Mouse (Mus musculus) CH12.LX (cell line): ENCODE results near the gene St5. TPM values are rescaled to one million over a fixed set of nuclear protein-coding genes. Genes with fewer than 3 reads are reported as not detected.

Source experiments
- DNase-seq: peaks from one replicate; pipeline ENCODE4 v3.0.0-alpha.2; 2013; ENCODE audit errors: extremely low read depth
- H3K27ac ChIP-seq: 2 replicates; pipeline ENCODE4 v1.5.1; 2012; ENCODE audit warnings: low read depth, mild to moderate bottlenecking, control low read depth, moderate library complexity; ENCODE audit not compliant: insufficient read depth
- H3K27me3 ChIP-seq: replicated peaks from 2 replicates; pipeline ENCODE3; 2012; ENCODE audit warnings: inconsistent platforms
- H3K36me3 ChIP-seq, 2 experiments: replicated peaks in 1 of 2; 2 replicates each; pipeline versions ENCODE3 to v1.6.1; 2012; ENCODE audit warnings: inconsistent platforms in 1 of 2, low read length in 1 of 2, mild to moderate bottlenecking in 1 of 2, mixed read lengths in 1 of 2, moderate library complexity in 1 of 2; ENCODE audit not compliant: control insufficient read depth in 1 of 2, insufficient read depth in 1 of 2
- H3K4me1 ChIP-seq, 2 experiments: 2 replicates each; pipeline ENCODE4 v1.6.1; 2012; ENCODE audit warnings: inconsistent platforms in 1 of 2, moderate library complexity in 1 of 2; ENCODE audit not compliant: insufficient read depth in 2 of 2, control insufficient read depth in 1 of 2
- H3K4me2 ChIP-seq: 2 replicates; pipeline ENCODE4 v1.6.1; 2012; ENCODE audit warnings: low read depth, mild to moderate bottlenecking, control low read depth; ENCODE audit not compliant: poor library complexity, insufficient read depth, severe bottlenecking
- H3K4me3 ChIP-seq, 3 experiments: fragments of 150-350 bp in 1 of 3; sonication (generic) in 1 of 3; replicated peaks in 1 of 3; 2 replicates each; pipeline versions ENCODE3 to v1.5.1; 2011 to 2012; ENCODE audit warnings: low read depth in 2 of 3, low read length in 2 of 3, mild to moderate bottlenecking in 2 of 3, moderate library complexity in 2 of 3, control low read depth in 1 of 3, improper control_type of control experiment in 1 of 3, inconsistent platforms in 1 of 3, mixed read lengths in 1 of 3; ENCODE audit not compliant: poor library complexity in 1 of 3
- H3K79me2 ChIP-seq: replicated peaks from 2 replicates; pipeline ENCODE4 v1.6.1; 2012; ENCODE audit warnings: mild to moderate bottlenecking, moderate library complexity; ENCODE audit not compliant: control insufficient read depth, poor library complexity, insufficient read depth, severe bottlenecking; ENCODE audit errors: extremely low read depth
- H3K9ac ChIP-seq: 2 replicates; pipeline ENCODE4 v1.6.1; 2012; ENCODE audit warnings: low read depth, mild to moderate bottlenecking, control low read depth, moderate library complexity; ENCODE audit not compliant: insufficient read depth
- H3K9me3 ChIP-seq: replicated peaks from 2 replicates; pipeline ENCODE3; 2012; ENCODE audit warnings: low read length, inconsistent platforms, mixed read lengths
- BHLHE40 ChIP-seq: IDR thresholded peaks from 2 replicates; pipeline ENCODE4 v1.6.1; 2011; ENCODE audit warnings: mild to moderate bottlenecking, low read depth, low read length, improper control_type of control experiment
- CHD2 ChIP-seq: IDR thresholded peaks from 2 replicates; pipeline ENCODE4 v1.6.1; 2011; ENCODE audit warnings: low read length, improper control_type of control experiment
- CTCF ChIP-seq, 2 experiments: IDR thresholded peaks in 1 of 2; conservative IDR thresholded peaks in 1 of 2; 2 replicates each; pipeline ENCODE4 v1.5.1; 2011 to 2012; ENCODE audit warnings: low read depth in 2 of 2, low read length in 2 of 2, improper control_type of control experiment in 1 of 2, inconsistent platforms in 1 of 2, mild to moderate bottlenecking in 1 of 2, moderate library complexity in 1 of 2
- EP300 ChIP-seq: IDR thresholded peaks from 2 replicates; pipeline ENCODE4 v1.6.1; 2011; ENCODE audit warnings: low read length, improper control_type of control experiment
- HCFC1 ChIP-seq: IDR thresholded peaks from 2 replicates; pipeline ENCODE4 v1.6.1; 2012; ENCODE audit warnings: low read depth, mild to moderate bottlenecking, inconsistent platforms, low read length, improper control_type of control experiment
- IRF4 ChIP-seq: IDR thresholded peaks from 2 replicates; pipeline ENCODE4 v1.6.1; 2014; ENCODE audit warnings: low read depth, mild to moderate bottlenecking, inconsistent platforms, low read length, improper control_type of control experiment
- JUN ChIP-seq: IDR thresholded peaks from 2 replicates; pipeline ENCODE4 v1.6.1; 2011; ENCODE audit warnings: low read depth, mild to moderate bottlenecking, low read length, improper control_type of control experiment, moderate library complexity; ENCODE audit not compliant: insufficient read depth
- MAFK ChIP-seq: IDR thresholded peaks from 2 replicates; pipeline ENCODE4 v1.6.1; 2011; ENCODE audit warnings: low read length, improper control_type of control experiment; ENCODE audit not compliant: insufficient replicate concordance
- MAX ChIP-seq: IDR thresholded peaks from 2 replicates; pipeline ENCODE4 v1.6.1; 2011; ENCODE audit warnings: low read length, improper control_type of control experiment
- MAZ ChIP-seq: IDR thresholded peaks from 2 replicates; pipeline ENCODE4 v1.6.1; 2012; ENCODE audit warnings: low read depth, mild to moderate bottlenecking, inconsistent platforms, low read length, improper control_type of control experiment, moderate library complexity
- MYC ChIP-seq: IDR thresholded peaks from 2 replicates; pipeline ENCODE4 v1.6.1; 2011; ENCODE audit warnings: low read depth, mild to moderate bottlenecking, improper control_type of control experiment, low read length
- NELFE ChIP-seq: IDR thresholded peaks from 2 replicates; pipeline ENCODE4 v1.6.1; 2011; ENCODE audit warnings: low read depth, low read length, improper control_type of control experiment
- PAX5 ChIP-seq: IDR thresholded peaks from 2 replicates; pipeline ENCODE4 v1.6.1; 2012; ENCODE audit warnings: low read length, inconsistent platforms, mixed read lengths
- POLR2A ChIP-seq: IDR thresholded peaks from 2 replicates; pipeline ENCODE4 v1.6.1; 2011; ENCODE audit warnings: low read depth, mild to moderate bottlenecking, improper control_type of control experiment, low read length
- POLR2AphosphoS2 ChIP-seq: IDR thresholded peaks from 2 replicates; pipeline ENCODE4 v1.6.1; 2011; ENCODE audit warnings: low read depth, low read length, improper control_type of control experiment
- RAD21 ChIP-seq: IDR thresholded peaks from 2 replicates; pipeline ENCODE4 v1.6.1; 2011; ENCODE audit warnings: low read depth, mild to moderate bottlenecking, low read length, improper control_type of control experiment, moderate library complexity
- RCOR1 ChIP-seq: conservative IDR thresholded peaks from 2 replicates; pipeline ENCODE4 v1.6.1; 2012; ENCODE audit warnings: low read depth, mild to moderate bottlenecking, inconsistent platforms, low read length, improper control_type of control experiment
- SMC3 ChIP-seq: IDR thresholded peaks from 2 replicates; pipeline ENCODE4 v1.6.1; 2011; ENCODE audit warnings: low read depth, low read length, improper control_type of control experiment
- TCF12 ChIP-seq: IDR thresholded peaks from 2 replicates; pipeline ENCODE4 v1.6.1; 2014; ENCODE audit warnings: low read depth, mild to moderate bottlenecking, inconsistent platforms, low read length, improper control_type of control experiment
- UBTF ChIP-seq: IDR thresholded peaks from 2 replicates; pipeline ENCODE4 v1.6.1; 2012; ENCODE audit warnings: low read depth, mild to moderate bottlenecking, inconsistent platforms, low read length, improper control_type of control experiment, moderate library complexity
- USF1 ChIP-seq: IDR thresholded peaks from 2 replicates; pipeline ENCODE4 v1.6.1; 2014; ENCODE audit warnings: low read depth, mild to moderate bottlenecking, inconsistent platforms, low read length, improper control_type of control experiment
- USF2 ChIP-seq: conservative IDR thresholded peaks from 2 replicates; pipeline ENCODE4 v1.6.1; 2011; ENCODE audit warnings: low read depth, low read length, improper control_type of control experiment
- ZC3H11A ChIP-seq: IDR thresholded peaks from 2 replicates; pipeline ENCODE4 v1.6.1; 2012; ENCODE audit warnings: low read depth, mild to moderate bottlenecking, inconsistent platforms, low read length, improper control_type of control experiment
- ZMIZ1 ChIP-seq: IDR thresholded peaks from 2 replicates; pipeline ENCODE4 v1.6.1; 2012; ENCODE audit warnings: low read depth, mild to moderate bottlenecking, inconsistent platforms, low read length, improper control_type of control experiment
- dilution Hi-C: fragments of 300-500 bp; cut with MboI; formaldehyde crosslinking; loops from 2 replicates; pipeline ENCODE4 v1.14.3; 2020; ENCODE audit warnings: low sequenced_read_pairs; ENCODE audit not compliant: extremely low pct_unique_long_range_greater_than_20kb, extremely low pct_ligation_motif_present
- in situ Hi-C: fragments of 300-500 bp; cut with MboI; formaldehyde crosslinking; loops from 3 replicates; pipeline ENCODE4 v1.14.3; 2019; ENCODE audit warnings: low sequenced_read_pairs, low pct_ligation_motif_present, low pct_unique_long_range_greater_than_20kb, mixed read lengths
- polyA plus RNA-seq: library from polyadenylated mRNA; unstranded; fragments of >175 nt; gene quantifications from 2 replicates; pipeline ENCODE4 v1.2.1, GENCODE M21; 2012; ENCODE audit warnings: low read depth; ENCODE audit not compliant: insufficient read length
- total RNA-seq, 2 experiments: library from RNA; depleted of rRNA; stranded (reverse); fragments of 300-350 nt in 1 of 2; fragments of >200 nt in 1 of 2; gene quantifications; 2 replicates each; pipeline ENCODE4 v1.2.3; 2012 to 2014

Gene St5
- total and polyA plus RNA-seq, 3 experiments, result 1.3 to 3.4 (median 1.6) TPM

- no peak for TF ChIP-seq PAX5
- TF ChIP-seq CHD2, result no peak
- no peak for TF ChIP-seq USF1
- TF ChIP-seq MAFK, result no peak
- TF ChIP-seq RCOR1, result no peak
- no peak for TF ChIP-seq MAZ
- TF ChIP-seq JUN, result no peak
- TF ChIP-seq MAX, result no peak
- TF ChIP-seq SMC3, result no peak
These were observed 124.4 kb downstream of the St5 start (continued) for GRCm38 (mm10) chr7:109578880-109579584.

GRCm38 (mm10) chr7:109576321-109577314 is 126.8 kb downstream of the St5 start:
- H3K36me3 ChIP-seq, result no peaks in the 10 kb centered on the region
- H3K9me3 ChIP-seq, result no peaks in the 10 kb centered on the region
- H3K79me2 ChIP-seq, result no peaks in the 10 kb centered on the region
- H3K27ac ChIP-seq, result no peak overlapping the region
- H3K4me1 ChIP-seq, result peaks cover 9 to 19% of the 10 kb centered on the region in 2 experiments; a peak in 3 of 4 replicates
- no peak overlapping the region for H3K4me3 ChIP-seq
- no peak overlapping the region for H3K4me2 ChIP-seq
- no peak overlapping the region for H3K9ac ChIP-seq
- TF ChIP-seq RAD21, result no peak
- no peak for TF ChIP-seq ZC3H11A
- TF ChIP-seq IRF4, result no peak
- no peak for TF ChIP-seq MYC
- H3K27me3 ChIP-seq, result peaks cover 2% of the 10 kb centered on the region
- dilution Hi-C loops (no loop called here), in situ Hi-C loops (no loop called here)
- no peak for DNase-seq

- Histone ChIP-seq H3K4me1 (peaks cover 3 to 15% of the 10 kb centered on the region in 2 experiments; a peak in 3 of 4 replicates), H3K4me3 (no peak overlapping the region), H3K27me3 (peaks cover 2% of the 10 kb centered on the region), H3K4me2 (no peak overlapping the region), H3K9ac (no peak overlapping the region), H3K79me2 (no peaks in the 10 kb centered on the region), H3K9me3 (no peaks in the 10 kb centered on the region), H3K36me3 (no peaks in the 10 kb centered on the region), H3K27ac (no peak overlapping the region)
- TF ChIP-seq ZMIZ1, result no peak
- no peak for TF ChIP-seq POLR2AphosphoS2
- TF ChIP-seq BHLHE40, result no peak
- no peak for TF ChIP-seq USF2
- no peak for TF ChIP-seq POLR2A
- no peak for TF ChIP-seq NELFE
- no peak for TF ChIP-seq TCF12
- no peak for TF ChIP-seq UBTF
- no peak for TF ChIP-seq EP300
- TF ChIP-seq RAD21, result no peak
- TF ChIP-seq CTCF (conservative IDR thresholded peaks at IDR 0.05 in 1 of 2, IDR thresholded peaks at IDR 0.05 in 1 of 2; ENCODE audit: low read depth in 2 of 2, low read length in 2 of 2), result no peak
- TF ChIP-seq HCFC1, result no peak
- TF ChIP-seq SMC3, result no peak
- no peak for DNase-seq
- dilution Hi-C loops, result no loop called here
- in situ Hi-C loops, result no loop called here
These were observed 129.2 kb downstream of the St5 start for GRCm38 (mm10) chr7:109574166-109574565.
